11 mouse cellular contexts compared by ENCODE assay signal in the genomic region with DNA sequence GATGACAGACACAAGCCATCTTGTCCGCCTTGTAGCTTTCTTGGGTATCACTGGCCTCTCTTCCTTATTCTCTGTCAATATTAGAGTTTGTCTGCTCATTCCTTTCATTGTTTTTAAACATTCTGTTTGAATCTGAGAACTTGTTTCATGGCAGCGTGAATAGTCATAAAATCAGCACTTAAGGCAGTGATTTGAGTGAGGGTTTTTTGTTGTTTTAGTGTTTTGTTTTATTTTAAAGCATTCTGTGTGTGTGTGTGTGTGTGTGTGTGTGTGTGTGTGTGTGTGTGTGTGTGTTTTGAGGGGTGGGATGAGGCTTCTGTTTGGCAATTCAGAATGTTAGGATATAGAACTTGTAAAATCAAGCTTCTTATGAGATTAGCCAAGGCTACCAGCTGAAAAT. TPM values are rescaled to one million over a fixed set of nuclear protein-coding genes. Genes with fewer than 3 reads are reported as not detected.
A peak's percentile ranks its signal among the peaks of the same experiment; 100 is the strongest.
DNase-seq lines count a peak whose midpoint lies in the region; ATAC-seq and TF ChIP-seq lines count a peak whose summit lies in the region.
"Had no signal": no experiment of that assay in that cellular context is flagged by ENCODE, and none has a peak within 500 bp of the region (broad histone marks: within the 10 kb centered on the region; RNA-seq: fewer than 3 reads in every experiment).

No protein-coding gene starts in this region.

- H3K9ac ChIP-seq in heart, postnatal 0 days (replicated peaks; ENCODE audit: low read depth, low read length): no peak overlapping the region
- H3K9ac ChIP-seq in MEL (ENCODE audit: control insufficient read depth, low read depth, low read length, poor library complexity, severe bottlenecking): peak overlapping the region; percentile 48
- no peak overlapping the region for H3K9ac ChIP-seq in forebrain, embryonic 16.5 days (replicated peaks; ENCODE audit: low read depth, low read length)
- peak overlapping the region; percentile 78; the same call in 1 of the 2 replicates for H3K9ac ChIP-seq in liver, postnatal 0 days (replicated peaks)

- H3K27me3 ChIP-seq in heart, postnatal 0 days (ENCODE audit: control insufficient read depth, insufficient read depth, low read length): no peaks in the 10 kb centered on the region
- no peaks in the 10 kb centered on the region for H3K27me3 ChIP-seq in MEL (ENCODE audit: control insufficient read depth in 1 of 2, insufficient read depth in 2 of 2, low read length in 2 of 2)
- H3K27me3 ChIP-seq in forebrain, embryonic 16.5 days (replicated peaks; ENCODE audit: control insufficient read depth, insufficient read depth, low read length): no peaks in the 10 kb centered on the region
- no peaks in the 10 kb centered on the region for H3K27me3 ChIP-seq in liver, postnatal 0 days (ENCODE audit: insufficient read depth, low read length)

- no peaks in the 10 kb centered on the region for H3K4me1 ChIP-seq in heart, postnatal 0 days (ENCODE audit: control insufficient read depth, insufficient read depth)
- H3K4me1 ChIP-seq in MEL (ENCODE audit: control insufficient read depth in 1 of 2, insufficient read depth in 2 of 2, low read length in 2 of 2): peaks cover 11 to 35% of the 10 kb centered on the region in 2 experiments
- H3K4me1 ChIP-seq in forebrain, embryonic 16.5 days (replicated peaks; ENCODE audit: control insufficient read depth, insufficient read depth, low read length): peaks cover 11% of the 10 kb centered on the region
- H3K4me1 ChIP-seq in liver, postnatal 0 days (ENCODE audit: insufficient read depth): peaks cover 35% of the 10 kb centered on the region

- no peak overlapping the region for H3K4me3 ChIP-seq in heart, postnatal 0 days (ENCODE audit: low read depth, low read length)
- peak overlapping the region; percentile 35 to 61 for H3K4me3 ChIP-seq in MEL (ENCODE audit: control insufficient read depth in 1 of 2, insufficient read depth in 1 of 2, low read depth in 2 of 2, low read length in 2 of 2)
- no peak overlapping the region for H3K4me3 ChIP-seq in forebrain, embryonic 16.5 days (replicated peaks; ENCODE audit: low read length)
- H3K4me3 ChIP-seq in liver, postnatal 0 days (ENCODE audit: low read depth, low read length): peak overlapping the region; percentile 72
- H3K4me3 ChIP-seq in layer of hippocampus, adult 2 months: no peak overlapping the region

- 83% methylated on average over 2 of the region's 2 CpGs for WGBS in heart, postnatal 0 days
- WGBS in forebrain, embryonic 16.5 days: 55% methylated on average over 2 of the region's 2 CpGs
- 64% methylated on average over 2 of the region's 2 CpGs for WGBS in liver, postnatal 0 days (ENCODE audit: insufficient replicate concordance)

- DNase-seq in heart, postnatal 0 days (ENCODE audit: low spot score): no peak
- no peak for DNase-seq in heart, postnatal 10 days
- no peak for DNase-seq in MEL (ENCODE audit: low read depth, low spot score)
- DNase-seq in liver, postnatal 0 days: no peak
- DNase-seq in ovary, postnatal 36 days (ENCODE audit: low spot score): no peak
- DNase-seq in adrenal gland, postnatal 4 days (ENCODE audit: low spot score in 2 of 2): no peak
- no peak for DNase-seq in layer of hippocampus, adult 2 months (ENCODE audit: low spot score in 2 of 2)

- intact Hi-C loops in heart, postnatal 10 days (cut with DNase I): loop anchor here (2.0 kb wide), 1 partner anchor 21 kb away; a partner anchor contains a TSS

- TF ChIP-seq CTCF in heart, postnatal 0 days (IDR thresholded peaks at IDR 0.05; ENCODE audit: low read depth): no peak
- TF ChIP-seq CTCF in MEL (IDR thresholded peaks at IDR 0.05 in 2 of 3, conservative IDR thresholded peaks at IDR 0.05 in 1 of 3; ENCODE audit: control insufficient read depth in 1 of 3, insufficient read depth in 1 of 3, low read depth in 2 of 3, low read length in 3 of 3, poor library complexity in 1 of 3, severe bottlenecking in 1 of 3): no peak
- TF ChIP-seq CTCF in liver, postnatal 0 days (IDR thresholded peaks at IDR 0.05; ENCODE audit: low read depth): no peak
- no peak for TF ChIP-seq CTCF in layer of hippocampus, adult 2 months (conservative IDR thresholded peaks at IDR 0.05)

- TF ChIP-seq RAD21 in MEL (IDR thresholded peaks at IDR 0.05; ENCODE audit: low read depth, low read length): no peak

- no peak for TF ChIP-seq EP300 in heart, postnatal 0 days (IDR thresholded peaks at IDR 0.05; ENCODE audit: low read depth)
- no peak for TF ChIP-seq EP300 in MEL (IDR thresholded peaks at IDR 0.05; ENCODE audit: low read depth in 1 of 2, low read length in 2 of 2)
- no peak for TF ChIP-seq EP300 in liver, postnatal 0 days (IDR thresholded peaks at IDR 0.05; ENCODE audit: low read depth)

- H3K4me2 ChIP-seq in heart, postnatal 0 days (ENCODE audit: low read depth, low read length): peak overlapping the region; percentile 90
- peak overlapping the region; percentile 86; the same call in 1 of the 2 replicates for H3K4me2 ChIP-seq in forebrain, embryonic 16.5 days (ENCODE audit: low read length)
- peak overlapping the region; percentile 90 for H3K4me2 ChIP-seq in liver, postnatal 0 days (ENCODE audit: low read depth, low read length)

- ATAC-seq in heart, postnatal 0 days (ENCODE audit: insufficient read depth, low read depth): no peak
- ATAC-seq in forebrain, embryonic 16.5 days: no peak
- ATAC-seq in liver, postnatal 0 days: no peak

- no peaks in the 10 kb centered on the region for H3K9me3 ChIP-seq in heart, postnatal 0 days (replicated peaks; ENCODE audit: control insufficient read depth, low read length)
- H3K9me3 ChIP-seq in MEL (replicated peaks; ENCODE audit: insufficient read depth, low read length): no peaks in the 10 kb centered on the region
- H3K9me3 ChIP-seq in forebrain, embryonic 16.5 days (ENCODE audit: control insufficient read depth, low read length): no peaks in the 10 kb centered on the region
- no peaks in the 10 kb centered on the region for H3K9me3 ChIP-seq in liver, postnatal 0 days (ENCODE audit: low read length)

- no peaks in the 10 kb centered on the region for H3K36me3 ChIP-seq in heart, postnatal 0 days (replicated peaks; ENCODE audit: control insufficient read depth, insufficient read depth, low read length)
- peaks cover 5 to 20% of the 10 kb centered on the region in 2 experiments for H3K36me3 ChIP-seq in MEL (ENCODE audit: control insufficient read depth in 1 of 2, insufficient read depth in 2 of 2, low read length in 2 of 2)
- no peaks in the 10 kb centered on the region for H3K36me3 ChIP-seq in forebrain, embryonic 16.5 days (ENCODE audit: control insufficient read depth, insufficient read depth)
- no peaks in the 10 kb centered on the region for H3K36me3 ChIP-seq in liver, postnatal 0 days (replicated peaks; ENCODE audit: insufficient read depth, low read length)

- no peak overlapping the region for H3K27ac ChIP-seq in heart, postnatal 0 days (ENCODE audit: low read depth)
- 0 out of 2 replicates have a peak overlapping the region, but pooled peaks have one; percentile 25 for H3K27ac ChIP-seq in MEL (ENCODE audit: control insufficient read depth, low read depth, low read length)
- H3K27ac ChIP-seq in forebrain, embryonic 16.5 days (ENCODE audit: low read length): no peak overlapping the region
- H3K27ac ChIP-seq in liver, postnatal 0 days (ENCODE audit: low read depth): peak overlapping the region; percentile 88
- H3K27ac ChIP-seq in layer of hippocampus, adult 2 months: no peak overlapping the region

- H3K79me2 ChIP-seq in MEL (ENCODE audit: control insufficient read depth, insufficient read depth, low read length, poor library complexity): peaks cover 35% of the 10 kb centered on the region

- TF ChIP-seq POLR2A in MEL (IDR thresholded peaks at IDR 0.05; ENCODE audit: control insufficient read depth in 1 of 2, insufficient read depth in 1 of 2, low read depth in 1 of 2, low read length in 2 of 2, poor library complexity in 1 of 2): no peak

RNA-seq across cellular contexts. Expression of a gene that starts 1.5 kb away (rescaled TPM):
- total RNA-seq in heart, postnatal 0 days (2014; rRNA removed; ENCODE audit: low replicate concordance): 48.7 and 52.2 TPM in 2 replicates
- polyA plus RNA-seq in heart, postnatal 0 days (2015; fragmentation: Nextera tagmentation; extraction: Ambion mirVana): 44.1 and 50.2 TPM in 2 replicates
- 10 to 100 TPM; 21.3 to 29.8 TPM for total RNA-seq in heart, postnatal 10 days (2021)
- 93.5 and 101 TPM in 2 replicates for total RNA-seq in MEL (2012; rRNA removed)
- polyA plus RNA-seq in MEL (2012; ENCODE audit: insufficient read depth in 1 of 2, insufficient read length in 2 of 2, low read depth in 1 of 2, low replicate concordance in 2 of 2, missing spikeins in 1 of 2): 100 to 1,000 TPM in 1 of 2 experiments, 10 to 100 TPM in 1; 89.8 to 251 TPM
- 32.2 and 34.0 TPM in 2 replicates for polyA plus RNA-seq in forebrain, embryonic 16.5 days (2015; fragmentation: Nextera tagmentation; extraction: Ambion mirVana)
- 58.4 and 61.3 TPM in 2 replicates for polyA plus RNA-seq in liver, postnatal 0 days (2015; fragmentation: Nextera tagmentation; extraction: Ambion mirVana)
- 10 to 100 TPM; 33.9 to 44.6 TPM for total RNA-seq in adrenal gland, postnatal 4 days (2021)
- total RNA-seq in layer of hippocampus, adult 2 months (2021): 10 to 100 TPM; 25.2 to 25.8 TPM

RNA-seq across cellular contexts. Expression of a gene that starts 21.3 kb away (rescaled TPM):
- 17.2 and 20.8 TPM in 2 replicates for total RNA-seq in heart, postnatal 0 days (2014; rRNA removed; ENCODE audit: low replicate concordance)
- polyA plus RNA-seq in heart, postnatal 0 days (2015; fragmentation: Nextera tagmentation; extraction: Ambion mirVana): 48.7 and 55.0 TPM in 2 replicates
- total RNA-seq in heart, postnatal 10 days (2021): 10 to 100 TPM; 19.5 to 25.3 TPM
- total RNA-seq in MEL (2012; rRNA removed): 8.7 and 9.3 TPM in 2 replicates
- 10 to 100 TPM in 1 of 2 experiments, not detected in 1; 34.2 TPM for polyA plus RNA-seq in MEL (2012; ENCODE audit: insufficient read depth in 1 of 2, insufficient read length in 2 of 2, low read depth in 1 of 2, low replicate concordance in 2 of 2, missing spikeins in 1 of 2)
- polyA plus RNA-seq in forebrain, embryonic 16.5 days (2015; fragmentation: Nextera tagmentation; extraction: Ambion mirVana): 27.4 and 29.1 TPM in 2 replicates
- 31.6 and 34.4 TPM in 2 replicates for polyA plus RNA-seq in liver, postnatal 0 days (2015; fragmentation: Nextera tagmentation; extraction: Ambion mirVana)
- 10 to 100 TPM; 54.0 to 56.0 TPM for total RNA-seq in adrenal gland, postnatal 4 days (2021)
- total RNA-seq in layer of hippocampus, adult 2 months (2021): 1 to 10 TPM; 5.1 to 9.0 TPM

RNA-seq across cellular contexts. Expression of a gene that starts 44.2 kb away (rescaled TPM):
- 0.27 and 2.4 TPM in 2 replicates for total RNA-seq in heart, postnatal 0 days (2014; rRNA removed; ENCODE audit: low replicate concordance)
- polyA plus RNA-seq in heart, postnatal 0 days (2015; fragmentation: Nextera tagmentation; extraction: Ambion mirVana): 1.0 TPM in 2 replicates
- total RNA-seq in heart, postnatal 10 days (2021): 1 to 10 TPM; 1.2 to 1.3 TPM
- total RNA-seq in MEL (2012; rRNA removed): not detected in 2 replicates
- polyA plus RNA-seq in MEL (2012; ENCODE audit: insufficient read depth in 1 of 2, insufficient read length in 2 of 2, low read depth in 1 of 2, low replicate concordance in 2 of 2, missing spikeins in 1 of 2): under 1 TPM in 1 of 2 experiments, not detected in 1; 0.06 TPM
- polyA plus RNA-seq in forebrain, embryonic 16.5 days (2015; fragmentation: Nextera tagmentation; extraction: Ambion mirVana): 0.22 and 0.26 TPM in 2 replicates
- 444 and 454 TPM in 2 replicates for polyA plus RNA-seq in liver, postnatal 0 days (2015; fragmentation: Nextera tagmentation; extraction: Ambion mirVana)
- 10 to 100 TPM in 1 of 2 experiments, 1 to 10 TPM in 1; 2.7 to 50.2 TPM for total RNA-seq in adrenal gland, postnatal 4 days (2021)
- not detected for total RNA-seq in layer of hippocampus, adult 2 months (2021)
- total RNA-seq: left cerebral cortex, postnatal 36 days had no signal

RNA-seq across cellular contexts. Expression of a gene that starts 48.7 kb away (rescaled TPM):
- total RNA-seq in heart, postnatal 0 days (2014; rRNA removed; ENCODE audit: low replicate concordance): 0.11 and 0.85 TPM in 2 replicates
- 14.7 and 15.6 TPM in 2 replicates for polyA plus RNA-seq in heart, postnatal 0 days (2015; fragmentation: Nextera tagmentation; extraction: Ambion mirVana)
- 10 to 100 TPM; 25.5 to 29.4 TPM for total RNA-seq in heart, postnatal 10 days (2021)
- total RNA-seq in MEL (2012; rRNA removed): 87.1 and 97.3 TPM in 2 replicates
- polyA plus RNA-seq in MEL (2012; ENCODE audit: insufficient read depth in 1 of 2, insufficient read length in 2 of 2, low read depth in 1 of 2, low replicate concordance in 2 of 2, missing spikeins in 1 of 2): 100 to 1,000 TPM; 461 to 473 TPM
- polyA plus RNA-seq in forebrain, embryonic 16.5 days (2015; fragmentation: Nextera tagmentation; extraction: Ambion mirVana): 44.7 and 45.3 TPM in 2 replicates
- 23.2 and 25.7 TPM in 2 replicates for polyA plus RNA-seq in liver, postnatal 0 days (2015; fragmentation: Nextera tagmentation; extraction: Ambion mirVana)
- total RNA-seq in adrenal gland, postnatal 4 days (2021): 10 to 100 TPM; 81.9 to 82.2 TPM
- total RNA-seq in layer of hippocampus, adult 2 months (2021): 10 to 100 TPM; 45.1 to 50.5 TPM

RNA-seq across cellular contexts. Expression of a gene that starts 57.5 kb away (rescaled TPM):
- not detected in 2 replicates for total RNA-seq in heart, postnatal 0 days (2014; rRNA removed; ENCODE audit: low replicate concordance)
- 0.11 TPM in 1 of 2 replicates, not detected in the other for polyA plus RNA-seq in heart, postnatal 0 days (2015; fragmentation: Nextera tagmentation; extraction: Ambion mirVana)
- total RNA-seq in heart, postnatal 10 days (2021): under 1 TPM; 0.12 to 0.14 TPM
- 0.19 TPM in 1 of 2 replicates, not detected in the other for total RNA-seq in MEL (2012; rRNA removed)
- polyA plus RNA-seq in MEL (2012; ENCODE audit: insufficient read depth in 1 of 2, insufficient read length in 2 of 2, low read depth in 1 of 2, low replicate concordance in 2 of 2, missing spikeins in 1 of 2): under 1 TPM in 1 of 2 experiments, not detected in 1; 0.11 TPM
- polyA plus RNA-seq in forebrain, embryonic 16.5 days (2015; fragmentation: Nextera tagmentation; extraction: Ambion mirVana): 0.25 TPM in 1 of 2 replicates, not detected in the other
- not detected in 2 replicates for polyA plus RNA-seq in liver, postnatal 0 days (2015; fragmentation: Nextera tagmentation; extraction: Ambion mirVana)
- total RNA-seq in adrenal gland, postnatal 4 days (2021): under 1 TPM; 0.51 to 0.73 TPM
- 1 to 10 TPM; 1.4 to 1.6 TPM for total RNA-seq in layer of hippocampus, adult 2 months (2021)
- total RNA-seq: adrenal gland, postnatal 36 days had no signal
- polyA plus RNA-seq: gonadal fat pad, adult 2 months had no signal

Comparison
In these comparisons a context has a peak if more than half of its experiments do, and no peak if none do; other contexts are left out.
1. H3K27ac ChIP-seq: peak in MEL (single experiment) and liver, postnatal 0 days (single experiment); none in heart, postnatal 0 days (single experiment), forebrain, embryonic 16.5 days (single experiment) and layer of hippocampus, adult 2 months (single experiment).
2. H3K4me3 ChIP-seq: peak in MEL (2 of 2) and liver, postnatal 0 days (single experiment); none in heart, postnatal 0 days (single experiment), forebrain, embryonic 16.5 days (single experiment) and layer of hippocampus, adult 2 months (single experiment).
3. H3K9ac ChIP-seq: peak in MEL (single experiment) and liver, postnatal 0 days (single experiment); none in heart, postnatal 0 days (single experiment) and forebrain, embryonic 16.5 days (single experiment).
4. Peak in every context shown above with its lines, with median percentiles within 50 percentile points of each other: H3K4me2 ChIP-seq.